Mouse (Mus musculus) kidney, adult 2 months (tissue): ENCODE data around the gene Klhl24. TPM values are rescaled to one million over a fixed set of nuclear protein-coding genes. Genes with fewer than 3 reads are reported as not detected.
"Not testable (repeated sequence)": the region's sequence is repeated elsewhere in the genome, so short reads cannot be mapped to it uniquely, and the experiment has no call there.

ENCODE experiments used
- DNase-seq: peaks from one replicate; pipeline ENCODE4 v3.0.0; 2021
- H3K27ac ChIP-seq: fragments of 200-500 bp; 2 replicates; pipeline ENCODE4 v1.5.1; 2012; ENCODE audit warnings: low read depth, low read length, control low read depth, inconsistent platforms; ENCODE audit not compliant: insufficient read depth
- H3K27me3 ChIP-seq: fragments of 200-500 bp; replicated peaks from 2 replicates; pipeline ENCODE4 v1.6.1; 2012; ENCODE audit warnings: mild to moderate bottlenecking, moderate library complexity, low read length, inconsistent platforms; ENCODE audit not compliant: control insufficient read depth, insufficient read depth
- H3K36me3 ChIP-seq: fragments of 200-500 bp; 2 replicates; pipeline ENCODE4 v1.6.1; 2012; ENCODE audit warnings: mild to moderate bottlenecking, moderate library complexity, low read length, inconsistent platforms; ENCODE audit not compliant: control insufficient read depth, insufficient read depth
- H3K4me1 ChIP-seq: fragments of 200-500 bp; 2 replicates; pipeline ENCODE4 v1.6.1; 2011; ENCODE audit warnings: low read length; ENCODE audit not compliant: control insufficient read depth, insufficient read depth
- H3K4me3 ChIP-seq: fragments of 200-500 bp; 2 replicates; pipeline ENCODE4 v1.5.1; 2011; ENCODE audit warnings: mild to moderate bottlenecking, low read depth, low read length, control low read depth; ENCODE audit not compliant: insufficient read depth
- CTCF ChIP-seq: fragments of 200-500 bp; conservative IDR thresholded peaks from 2 replicates; pipeline ENCODE4 v1.5.1; 2011; ENCODE audit warnings: low read depth, mild to moderate bottlenecking, control low read depth, low read length, moderate library complexity, mixed read lengths; ENCODE audit not compliant: insufficient read depth, insufficient read length
- POLR2A ChIP-seq: fragments of 200-500 bp; IDR thresholded peaks from one replicate; pipeline ENCODE4 v1.6.1; 2011; ENCODE audit warnings: low read depth, low read length, control low read depth
- WGBS: fragments of 180-500 bp; shearing (Covaris S2); methylation state at CpG from one replicate; pipeline ENCODE4 v1.1.7; 2018; 5-methylcytosine and 5-hydroxymethylcytosine counted together
- polyA plus RNA-seq: library from polyadenylated mRNA; depleted of rRNA; stranded (reverse); fragments of >200 nt; gene quantifications from 2 replicates; pipeline ENCODE4 v1.2.3, GENCODE M21; 2012

The Klhl24 gene
- polyA plus RNA-seq, 1 experiment = 23.3 TPM

GRCm38 (mm10) chr16:20106996-20107395 lies 9.7 kb downstream of the Klhl24 start:
- Histone ChIP-seq H3K4me1 (peaks cover 11% of the 10 kb centered on the region; the same call in 1 of the 2 replicates), H3K27ac (no peak overlapping the region), H3K36me3 (peaks cover 23% of the 10 kb centered on the region), H3K27me3 (no peaks in the 10 kb centered on the region), H3K4me3 (no peak overlapping the region)
- WGBS = 89% methylated on average over 8 of the region's 8 CpGs
- TF ChIP-seq CTCF (no peak), POLR2A (no peak)
- DNase-seq = no peak

- no peak for DNase-seq
- no peak overlapping the region for H3K4me3 ChIP-seq
- no peak overlapping the region for H3K27ac ChIP-seq
- no peak for TF ChIP-seq POLR2A
- TF ChIP-seq CTCF = peak; percentile 35
- no peaks in the 10 kb centered on the region for H3K27me3 ChIP-seq
- WGBS = 93% methylated on average over 6 of the region's 6 CpGs
- peaks cover 24% of the 10 kb centered on the region for H3K36me3 ChIP-seq
- peaks cover 14% of the 10 kb centered on the region; the same call in 1 of the 2 replicates for H3K4me1 ChIP-seq
Observed at GRCm38 (mm10) chr16:20108961-20109360, 11.6 kb downstream of the Klhl24 start.

DNA sequence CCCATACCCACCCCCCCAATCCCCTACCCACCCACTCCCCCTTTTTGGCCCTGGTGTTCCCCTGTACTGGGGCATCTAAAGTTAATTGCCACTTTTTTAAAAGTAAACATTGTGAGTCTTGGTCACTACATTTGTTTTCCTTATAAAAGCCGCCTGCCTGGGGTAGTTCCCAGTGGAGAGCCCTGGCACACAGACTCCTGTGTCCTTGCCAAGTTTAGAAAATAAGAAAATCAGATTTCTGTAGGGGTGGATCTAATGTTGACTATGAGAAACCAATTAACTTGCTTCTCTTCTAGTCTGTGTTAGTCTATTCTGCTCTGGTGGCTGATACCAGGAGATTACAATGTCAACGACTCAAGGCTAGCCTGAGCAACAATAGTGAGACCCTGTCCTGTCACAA lies 15.3 kb downstream of the Klhl24 start:
- no peak for TF ChIP-seq CTCF
- no peak for TF ChIP-seq POLR2A
- Histone ChIP-seq H3K36me3 (peaks cover 21% of the 10 kb centered on the region), H3K27me3 (no peaks in the 10 kb centered on the region), H3K27ac (no peak overlapping the region), H3K4me1 (peaks cover 14% of the 10 kb centered on the region; the same call in 1 of the 2 replicates), H3K4me3 (no peak overlapping the region)
- no peak for DNase-seq
- WGBS = 65% methylated on average over 2 of the region's 2 CpGs

- Histone ChIP-seq H3K27ac (no peak overlapping the region), H3K4me1 (peaks cover 4% of the 10 kb centered on the region; the same call in 1 of the 2 replicates), H3K36me3 (peaks cover 19% of the 10 kb centered on the region), H3K27me3 (no peaks in the 10 kb centered on the region), H3K4me3 (no peak overlapping the region)
- no peak for DNase-seq
- WGBS = 75% methylated on average over 4 of the region's 4 CpGs
- TF ChIP-seq CTCF (no peak), POLR2A (no peak)
Observed at GRCm38 (mm10) chr16:20116069-20116468, 18.7 kb downstream of the Klhl24 start.

DNA sequence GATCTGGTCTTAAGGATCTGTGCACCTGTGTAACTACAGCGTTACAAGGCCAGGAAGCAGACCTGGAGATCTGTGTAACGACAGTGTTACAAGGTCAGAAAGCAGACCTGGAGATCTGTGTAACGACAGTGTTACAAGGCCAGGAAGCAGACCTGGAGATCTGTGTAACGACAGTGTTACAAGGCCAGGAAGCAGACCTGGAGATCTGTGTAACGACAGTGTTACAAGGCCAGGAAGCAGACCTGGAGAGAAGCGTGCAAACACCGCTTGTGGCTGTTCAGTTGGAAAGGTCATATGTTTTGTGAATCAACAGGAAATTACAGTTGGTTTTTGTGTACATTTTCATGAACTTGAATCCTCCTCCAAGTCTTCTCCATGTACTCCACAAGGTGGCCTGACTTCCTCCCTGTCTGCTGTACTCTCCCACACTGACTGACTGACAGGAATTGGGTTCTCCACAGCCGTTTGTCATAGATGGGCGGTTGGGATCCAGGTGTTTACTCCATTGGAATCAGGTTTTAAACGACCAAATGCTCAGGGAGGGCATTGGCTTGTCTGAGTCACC lies 29.1 kb downstream of the Klhl24 start:
- H3K4me1 ChIP-seq, H3K27me3 ChIP-seq, DNase-seq, H3K27ac ChIP-seq, H3K4me3 ChIP-seq, H3K36me3 ChIP-seq: not testable (repeated sequence)
- WGBS = 63% methylated on average over 10 of the region's 10 CpGs

GRCm38 (mm10) chr16:20130397-20130796 lies 33.1 kb downstream of the Klhl24 start:
- Histone ChIP-seq H3K27ac (no peak overlapping the region), H3K4me3 (no peak overlapping the region), H3K4me1 (no peaks in the 10 kb centered on the region), H3K36me3 (peaks cover 2% of the 10 kb centered on the region), H3K27me3 (no peaks in the 10 kb centered on the region)
- TF ChIP-seq POLR2A (no peak), CTCF (no peak)
- no peak for DNase-seq
- 49% methylated on average over 2 of the region's 2 CpGs for WGBS

- DNase-seq = peak; percentile 85
- H3K4me3 ChIP-seq = peak within 1 kb of the TSS; percentile 86
- peak within 1 kb of the TSS; percentile 49 for H3K27ac ChIP-seq
- TF ChIP-seq POLR2A (peak; percentile 10), CTCF (no peak)
- no peaks in the 10 kb centered on the region for H3K36me3 ChIP-seq
- no peaks in the 10 kb centered on the region for H3K27me3 ChIP-seq
- under 1% methylated on average over 91 of the region's 92 CpGs for WGBS
- peaks cover 4% of the 10 kb centered on the region; the same call in 1 of the 2 replicates for H3K4me1 ChIP-seq
Observed at GRCm38 (mm10) chr16:20140772-20141531, 43.6 kb downstream of the Klhl24 start, which contains the start of gene Yeats2. Gene Yeats2 (plus strand): TSS chr16:20141063.
